Mouse (Mus musculus) forebrain, embryonic 14.5 days (tissue): ENCODE measurements at regions not wholly inside any gene's neighbourhood (a gene's known extent, or its start where the extent isn't known, plus 50 kb on each side); places are given as distances from the start of the nearest gene placed in this dataset.
"Not testable (repeated sequence)": the region's sequence is repeated elsewhere in the genome, so short reads cannot be mapped to it uniquely, and the experiment has no call there.

ENCODE experiments used
- ATAC-seq: fragments of 200-750 bp; cut with Nextera tagmentation; 2 replicates; pipeline ENCODE4 v1.8.0; 2017; ENCODE audit warnings: mild to moderate bottlenecking, moderate library complexity
- DNase-seq: peaks from one replicate; pipeline ENCODE4 v3.0.0-alpha.2; 2015; ENCODE audit warnings: low spot score
- H3K27ac ChIP-seq: fragments of 300-500 bp; sonication (generic); 2 replicates; pipeline ENCODE4 v1.5.1; 2014; ENCODE audit warnings: low read depth, mild to moderate bottlenecking, control low read depth, low read length, moderate library complexity
- H3K27me3 ChIP-seq: fragments of 300-500 bp; sonication (generic); replicated peaks from 2 replicates; pipeline ENCODE4 v1.6.1; 2014; ENCODE audit warnings: low read length, control low read depth, mixed read lengths; ENCODE audit not compliant: control insufficient read depth, insufficient read depth
- H3K36me3 ChIP-seq: fragments of 300-500 bp; sonication (generic); 2 replicates; pipeline ENCODE4 v1.6.1; 2014; ENCODE audit warnings: low read length, control low read depth; ENCODE audit not compliant: control insufficient read depth, insufficient read depth
- H3K4me1 ChIP-seq: fragments of 300-500 bp; sonication (generic); 2 replicates; pipeline ENCODE4 v1.6.1; 2014; ENCODE audit warnings: antibody characterized with exemption, low read length, control low read depth; ENCODE audit not compliant: control insufficient read depth, insufficient read depth
- H3K4me2 ChIP-seq: fragments of 300-500 bp; sonication (generic); 2 replicates; pipeline ENCODE4 v1.6.1; 2014; ENCODE audit warnings: mild to moderate bottlenecking, control low read depth, low read length
- H3K4me3 ChIP-seq: fragments of 300-500 bp; sonication (generic); 2 replicates; pipeline ENCODE4 v1.5.1; 2014; ENCODE audit warnings: low read depth, low read length, control low read depth
- H3K9ac ChIP-seq: fragments of 300-500 bp; sonication (generic); 2 replicates; pipeline ENCODE4 v1.6.1; 2014; ENCODE audit warnings: mild to moderate bottlenecking, low read length, control low read depth, moderate library complexity
- H3K9me3 ChIP-seq: fragments of 300-500 bp; sonication (generic); replicated peaks from 2 replicates; pipeline ENCODE4 v1.6.1; 2016; ENCODE audit warnings: low read length, control low read depth, mixed read lengths; ENCODE audit not compliant: control insufficient read depth
- WGBS: fragments of 180-500 bp; shearing (Covaris S2); extraction: QIAGEN DNeasy Blood & Tissue Kit; methylation state at CpG from one replicate; pipeline ENCODE4 v1.1.7; 2014; 5-methylcytosine and 5-hydroxymethylcytosine counted together

DNA sequence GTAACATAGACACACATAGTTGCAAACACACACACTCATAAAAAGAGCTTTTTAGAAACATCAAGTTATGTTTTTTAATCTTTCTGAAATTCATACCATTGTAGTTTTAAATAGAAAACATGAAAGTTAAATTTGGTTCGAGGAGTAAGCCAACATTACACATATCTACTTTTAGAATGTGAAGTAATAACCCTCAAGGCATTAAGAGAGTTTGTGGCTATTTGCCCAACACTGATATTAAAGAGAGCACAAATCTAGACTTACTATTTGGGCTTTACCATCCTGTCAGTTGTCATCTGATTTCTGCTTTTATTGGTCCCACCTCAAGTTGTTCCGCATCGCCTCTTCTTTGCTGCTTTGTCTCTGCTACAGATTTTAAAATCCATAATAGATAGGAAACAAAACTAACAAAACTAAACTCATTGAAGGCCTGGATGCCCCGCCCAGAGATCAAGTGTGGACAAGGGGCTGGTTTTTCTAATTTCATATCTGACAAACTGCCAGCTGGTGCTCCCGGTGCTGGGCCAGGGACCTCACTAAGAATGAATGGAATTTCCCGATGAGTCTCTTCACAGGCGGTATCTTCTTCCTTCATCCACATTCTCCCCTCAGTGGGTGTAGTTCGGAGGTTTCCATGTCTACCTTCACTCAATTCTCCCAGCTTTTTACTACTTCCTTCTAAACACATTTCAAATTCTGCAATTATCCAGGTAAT, 60.3 kb upstream of the Akap13 start:
- no peak overlapping the region for H3K4me3 ChIP-seq
- H3K27ac ChIP-seq: no peak overlapping the region
- H3K27me3 ChIP-seq: no peaks in the 10 kb centered on the region
- H3K9ac ChIP-seq: no peak overlapping the region
- H3K4me2 ChIP-seq: no peak overlapping the region
- no peaks in the 10 kb centered on the region for H3K4me1 ChIP-seq
- no peak for DNase-seq
- no peaks in the 10 kb centered on the region for H3K36me3 ChIP-seq
- no peaks in the 10 kb centered on the region for H3K9me3 ChIP-seq
- 86% methylated on average over 8 of the region's 8 CpGs for WGBS
- no peak for ATAC-seq

DNA sequence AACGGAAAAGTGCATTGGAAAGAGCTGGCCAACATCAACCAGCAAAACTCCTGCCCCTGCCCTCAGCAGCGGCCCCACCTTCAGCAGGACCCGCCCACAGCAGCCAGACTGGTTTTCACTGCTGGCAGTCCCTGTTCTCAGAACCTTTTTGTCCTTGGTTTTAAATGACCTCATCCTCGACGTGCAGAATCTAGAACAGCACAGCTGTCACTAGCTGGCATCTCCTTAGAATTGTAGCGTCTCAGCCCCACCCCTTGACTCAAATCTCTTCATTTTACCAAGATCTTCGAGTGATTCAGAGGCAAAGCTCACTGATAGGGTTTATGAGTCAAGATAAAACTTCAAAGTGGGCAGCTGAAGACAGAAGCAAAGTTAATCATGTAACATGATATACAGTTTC, 57.8 kb upstream of the Akap13 start:
- Histone ChIP-seq H3K4me1 (no peaks in the 10 kb centered on the region), H3K36me3 (no peaks in the 10 kb centered on the region), H3K9ac (no peak overlapping the region), H3K27me3 (no peaks in the 10 kb centered on the region), H3K4me2 (no peak overlapping the region), H3K4me3 (no peak overlapping the region), H3K9me3 (no peaks in the 10 kb centered on the region), H3K27ac (no peak overlapping the region)
- 16% methylated on average over 7 of the region's 7 CpGs for WGBS
- ATAC-seq (no peak), DNase-seq (peak; percentile 22)

DNA sequence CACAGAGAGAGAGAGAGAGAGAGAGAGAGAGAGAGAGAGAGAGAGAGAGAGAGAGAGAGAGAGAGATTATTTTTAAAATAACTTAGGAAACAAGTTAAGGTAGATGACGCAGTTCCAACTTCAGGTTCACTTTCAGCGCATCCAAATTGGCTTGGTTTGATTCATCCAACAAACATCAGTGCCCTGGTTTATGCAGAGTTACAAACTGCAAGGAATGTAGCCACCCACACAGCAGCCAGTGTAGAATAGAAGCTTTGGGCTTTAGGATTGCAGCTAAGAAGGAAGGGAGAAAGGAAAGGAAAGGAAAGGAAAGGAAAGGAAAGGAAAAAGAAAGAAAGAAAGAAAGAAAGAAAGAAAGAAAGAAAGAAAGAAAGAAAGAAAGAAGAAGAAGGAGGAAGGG, 56.9 kb upstream of the Akap13 start:
- not testable (repeated sequence) for H3K27ac ChIP-seq, H3K9ac ChIP-seq, H3K4me2 ChIP-seq, H3K9me3 ChIP-seq, H3K4me1 ChIP-seq, H3K27me3 ChIP-seq, H3K4me3 ChIP-seq, H3K36me3 ChIP-seq, ATAC-seq, DNase-seq
- WGBS: 93% methylated on average over 2 of the region's 2 CpGs

DNA sequence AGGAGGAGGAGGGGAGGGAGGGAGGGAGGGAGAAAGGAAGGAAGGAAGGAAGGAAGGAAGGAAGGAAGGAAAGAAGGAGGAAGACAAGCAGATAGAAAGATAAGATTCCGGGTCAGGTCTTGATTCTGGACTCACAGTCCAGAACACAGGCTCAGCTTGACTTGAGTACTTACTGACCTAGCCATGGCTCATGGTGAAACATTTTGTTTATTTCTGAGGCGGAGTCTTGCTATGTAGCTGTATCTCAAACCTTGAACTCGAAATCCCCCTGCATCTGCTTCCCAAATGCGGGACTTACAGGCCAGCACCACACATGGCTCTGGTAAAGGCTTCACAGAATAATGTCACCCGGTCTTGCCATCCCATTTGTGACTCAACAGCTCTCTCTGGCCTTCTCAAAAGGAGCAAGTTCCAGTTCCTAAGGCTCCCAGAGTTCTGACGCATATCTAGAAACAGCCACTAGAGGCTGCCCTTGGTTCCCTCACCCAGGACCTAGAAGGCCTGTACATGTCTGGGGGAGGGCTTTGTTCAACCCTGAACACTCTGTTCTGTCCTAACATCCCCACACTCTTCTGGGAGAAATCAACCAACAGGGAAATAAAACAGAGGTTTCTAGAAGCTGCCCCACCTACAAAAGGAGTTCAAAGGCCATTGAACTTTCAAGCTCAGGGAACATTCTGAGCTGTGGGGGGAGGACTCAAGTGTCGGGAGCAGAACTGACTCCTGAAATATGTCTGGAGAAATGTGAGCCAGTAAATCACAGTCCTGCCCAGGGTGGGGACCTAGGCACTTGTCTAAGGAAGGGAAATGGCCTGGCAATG, 56.2 kb upstream of the Akap13 start:
- peak; percentile 72 for ATAC-seq
- 54% methylated on average over 7 of the region's 7 CpGs for WGBS
- Histone ChIP-seq H3K4me1 (no peaks in the 10 kb centered on the region), H3K36me3 (no peaks in the 10 kb centered on the region), H3K9ac (no peak overlapping the region), H3K4me3 (no peak overlapping the region), H3K4me2 (no peak overlapping the region), H3K9me3 (no peaks in the 10 kb centered on the region), H3K27me3 (no peaks in the 10 kb centered on the region), H3K27ac (no peak overlapping the region)
- peak; percentile 49 for DNase-seq

DNA sequence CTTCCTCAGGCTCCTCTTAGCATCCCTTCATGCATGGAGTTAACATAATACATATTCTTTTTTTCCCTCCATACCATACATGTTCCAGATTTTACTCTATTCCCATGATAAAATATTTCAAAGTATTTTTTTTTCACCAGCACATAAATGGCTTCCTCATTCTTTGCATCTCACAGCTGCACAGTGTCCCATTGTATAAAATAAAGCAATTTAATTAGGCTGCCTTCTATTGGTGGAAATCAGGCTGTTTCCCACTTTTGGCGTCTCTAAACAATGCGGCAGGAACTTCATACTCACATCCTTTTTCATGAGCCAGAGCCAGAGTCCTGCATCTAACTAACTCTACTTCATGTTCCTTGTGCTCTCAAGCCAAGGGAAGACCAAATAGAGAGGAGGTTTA, 54.9 kb upstream of the Akap13 start:
- Histone ChIP-seq H3K4me1 (no peaks in the 10 kb centered on the region), H3K36me3 (no peaks in the 10 kb centered on the region), H3K27ac (no peak overlapping the region), H3K4me3 (no peak overlapping the region), H3K4me2 (no peak overlapping the region), H3K9ac (no peak overlapping the region), H3K9me3 (no peaks in the 10 kb centered on the region), H3K27me3 (no peaks in the 10 kb centered on the region)
- ATAC-seq (no peak), DNase-seq (peak; percentile 16)
- 39% methylated on average over 2 of the region's 2 CpGs for WGBS

DNA sequence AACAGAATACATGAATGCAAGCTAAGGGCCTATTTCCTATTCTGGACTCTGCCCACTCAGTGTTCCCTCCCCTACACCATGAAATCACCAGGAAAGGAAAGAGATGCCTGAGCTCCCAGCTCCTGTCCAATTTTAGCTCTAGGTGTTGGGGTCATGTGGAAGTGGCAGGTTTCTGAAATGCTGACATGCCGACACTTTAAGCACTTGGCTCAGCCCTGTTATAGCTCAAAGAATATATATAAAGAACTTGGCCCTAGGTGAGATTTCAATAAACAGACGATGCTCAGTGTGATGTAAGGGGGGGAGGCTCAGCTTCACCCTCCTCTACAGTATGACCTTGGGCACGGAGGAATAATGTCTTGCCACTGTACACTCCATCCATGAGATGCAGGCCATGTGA, 50.4 kb upstream of the Akap13 start:
- H3K4me2 ChIP-seq: no peak overlapping the region
- no peaks in the 10 kb centered on the region for H3K4me1 ChIP-seq
- no peaks in the 10 kb centered on the region for H3K27me3 ChIP-seq
- H3K27ac ChIP-seq: no peak overlapping the region
- no peak for ATAC-seq
- no peak overlapping the region for H3K9ac ChIP-seq
- DNase-seq: no peak
- 96% methylated on average over 3 of the region's 3 CpGs for WGBS
- no peaks in the 10 kb centered on the region for H3K9me3 ChIP-seq
- no peaks in the 10 kb centered on the region for H3K36me3 ChIP-seq
- H3K4me3 ChIP-seq: no peak overlapping the region
